Mouse (Mus musculus) forebrain, embryonic 16.5 days (tissue): ENCODE results near the gene Ass1. TPM values are rescaled to one million over a fixed set of nuclear protein-coding genes. Genes with fewer than 3 reads are reported as not detected.

Source experiments
- ATAC-seq: fragments of 200-750 bp; cut with Nextera tagmentation; 2 replicates; pipeline ENCODE4 v1.8.0; 2017; ENCODE audit warnings: mild to moderate bottlenecking, moderate library complexity
- H3K27ac ChIP-seq: fragments of 300-500 bp; sonication (generic); 2 replicates; pipeline ENCODE4 v1.5.1; 2014; ENCODE audit warnings: low read length, control low read depth
- H3K27me3 ChIP-seq: fragments of 300-500 bp; sonication (generic); replicated peaks from 2 replicates; pipeline ENCODE4 v1.6.1; 2014; ENCODE audit warnings: low read length; ENCODE audit not compliant: control insufficient read depth, insufficient read depth
- H3K36me3 ChIP-seq: fragments of 300-500 bp; sonication (generic); 2 replicates; pipeline ENCODE4 v1.6.1; 2014; ENCODE audit not compliant: control insufficient read depth, insufficient read depth
- H3K4me1 ChIP-seq: fragments of 300-500 bp; sonication (generic); replicated peaks from 2 replicates; pipeline ENCODE4 v1.6.1; 2014; ENCODE audit warnings: low read length; ENCODE audit not compliant: control insufficient read depth, insufficient read depth
- H3K4me2 ChIP-seq: fragments of 300-500 bp; sonication (generic); 2 replicates; pipeline ENCODE4 v1.6.1; 2014; ENCODE audit warnings: mild to moderate bottlenecking, low read length, control low read depth
- H3K4me3 ChIP-seq: fragments of 300-500 bp; sonication (generic); replicated peaks from 2 replicates; pipeline ENCODE4 v1.5.1; 2014; ENCODE audit warnings: mild to moderate bottlenecking, low read length, control low read depth
- H3K9ac ChIP-seq: fragments of 300-500 bp; sonication (generic); replicated peaks from 2 replicates; pipeline ENCODE4 v1.6.1; 2014; ENCODE audit warnings: low read depth, low read length, control low read depth
- H3K9me3 ChIP-seq: fragments of 300-500 bp; sonication (generic); 2 replicates; pipeline ENCODE4 v1.6.1; 2016; ENCODE audit warnings: low read length; ENCODE audit not compliant: control insufficient read depth
- WGBS: fragments of 180-500 bp; shearing (Covaris S2); extraction: QIAGEN DNeasy Blood & Tissue Kit; methylation state at CpG from one replicate; pipeline ENCODE4 v1.1.7; 2014; 5-methylcytosine and 5-hydroxymethylcytosine counted together
- polyA plus RNA-seq: library from polyadenylated mRNA; unstranded; fragments of >200 nt; fragmentation: Nextera tagmentation; extraction: Ambion mirVana; gene quantifications from 2 replicates; pipeline ENCODE4 v1.2.1, GENCODE M21; 2015

The Ass1 gene
- polyA plus RNA-seq, 1 experiment from 2014 or later, result 8.0 TPM

DNA sequence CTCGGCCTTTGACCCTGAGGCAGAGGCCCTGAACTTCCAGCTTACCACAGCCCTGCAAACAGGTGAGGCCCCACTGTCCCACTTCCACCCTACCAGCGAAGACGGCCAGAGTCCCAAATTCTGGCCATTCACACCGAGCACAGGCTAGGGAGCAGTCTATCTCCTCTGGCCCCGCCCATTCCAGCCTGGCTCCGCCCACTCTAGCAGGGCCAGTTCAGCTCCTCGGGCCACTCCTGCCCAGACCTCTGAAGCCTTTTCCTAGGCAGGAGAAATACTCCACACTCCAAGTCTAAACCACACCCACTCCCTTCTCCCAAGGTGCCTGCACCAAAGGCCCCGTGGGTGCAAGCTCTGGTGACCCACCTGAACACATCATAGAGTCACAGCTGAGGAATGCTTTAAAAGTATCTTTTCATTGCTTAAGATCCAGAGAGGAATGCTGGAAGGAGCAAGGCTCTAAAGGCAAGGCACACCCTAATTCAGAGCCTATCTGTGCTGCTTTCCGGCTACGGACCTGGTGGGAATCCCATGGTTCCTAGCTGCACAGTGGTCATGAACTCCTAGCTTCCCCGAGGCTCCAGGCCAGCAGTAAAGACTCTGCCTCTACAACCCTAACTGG is 16.3 kb upstream of the Ass1 start:
- H3K27ac ChIP-seq, result no peak overlapping the region
- no peak overlapping the region for H3K4me2 ChIP-seq
- H3K4me1 ChIP-seq, result peaks cover 24% of the 10 kb centered on the region
- ATAC-seq, result no peak
- H3K9ac ChIP-seq, result no peak overlapping the region
- 0 out of 2 replicates have a peak, but pooled peaks cover 3% of the 10 kb centered on the region for H3K27me3 ChIP-seq
- H3K9me3 ChIP-seq, result no peaks in the 10 kb centered on the region
- no peak overlapping the region for H3K4me3 ChIP-seq
- no peaks in the 10 kb centered on the region for H3K36me3 ChIP-seq
- WGBS, result 36% methylated on average over 11 of the region's 11 CpGs

DNA sequence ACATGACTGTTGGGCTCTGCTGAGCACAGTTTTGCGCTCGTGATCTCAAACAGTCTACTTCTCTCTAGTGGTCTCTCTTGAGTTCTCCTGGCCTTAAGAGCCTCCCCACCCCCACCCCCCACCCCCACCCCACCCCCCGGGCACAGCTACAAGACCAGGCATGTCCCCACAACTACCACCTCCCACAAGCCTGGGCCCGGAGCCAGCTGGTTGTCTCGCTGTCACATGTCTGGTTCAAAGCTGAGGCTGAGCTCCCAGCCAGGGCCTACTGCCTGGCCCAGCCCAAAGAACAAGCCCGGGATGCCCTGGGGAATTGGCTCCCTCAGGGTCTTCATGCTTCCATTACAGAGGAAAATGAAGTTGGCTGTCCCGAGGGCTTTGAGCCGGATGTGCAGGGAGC is 15.7 kb upstream of the Ass1 start:
- no peak overlapping the region for H3K4me3 ChIP-seq
- H3K27ac ChIP-seq, result no peak overlapping the region
- ATAC-seq, result peak; percentile 26; the same call in 1 of the 2 replicates
- 46% methylated on average over 8 of the region's 8 CpGs for WGBS
- H3K4me2 ChIP-seq, result no peak overlapping the region
- no peak overlapping the region for H3K9ac ChIP-seq
- no peaks in the 10 kb centered on the region for H3K36me3 ChIP-seq
- H3K4me1 ChIP-seq, result peaks cover 18% of the 10 kb centered on the region
- H3K27me3 ChIP-seq, result peaks cover 4% of the 10 kb centered on the region; the same call in 1 of the 2 replicates
- no peaks in the 10 kb centered on the region for H3K9me3 ChIP-seq

DNA sequence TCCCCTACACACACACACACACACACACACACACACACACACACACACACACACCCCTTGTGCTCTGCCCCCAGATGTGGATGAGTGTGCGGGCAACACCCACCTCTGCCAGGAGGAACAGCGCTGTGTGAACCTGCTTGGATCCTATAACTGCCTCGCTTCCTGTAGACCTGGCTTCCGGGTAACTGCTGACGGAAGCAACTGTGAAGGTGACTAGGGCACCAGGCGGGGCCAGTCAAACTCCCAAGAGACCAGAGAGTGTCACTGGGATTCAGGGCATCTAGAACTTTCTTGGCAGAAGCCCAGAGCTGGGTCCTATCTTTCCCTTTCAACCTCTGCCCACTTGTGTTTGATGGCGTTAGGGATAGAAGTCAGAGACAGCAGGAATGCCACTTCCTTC is 14.6 kb upstream of the Ass1 start:
- H3K36me3 ChIP-seq, result no peaks in the 10 kb centered on the region
- peaks cover 12% of the 10 kb centered on the region; the same call in 1 of the 2 replicates for H3K27me3 ChIP-seq
- H3K4me1 ChIP-seq, result peaks cover 15% of the 10 kb centered on the region
- no peak overlapping the region for H3K4me3 ChIP-seq
- no peak overlapping the region for H3K27ac ChIP-seq
- H3K9me3 ChIP-seq, result no peaks in the 10 kb centered on the region
- no peak overlapping the region for H3K4me2 ChIP-seq
- no peak overlapping the region for H3K9ac ChIP-seq
- WGBS, result 88% methylated on average over 7 of the region's 7 CpGs
- ATAC-seq, result no peak

DNA sequence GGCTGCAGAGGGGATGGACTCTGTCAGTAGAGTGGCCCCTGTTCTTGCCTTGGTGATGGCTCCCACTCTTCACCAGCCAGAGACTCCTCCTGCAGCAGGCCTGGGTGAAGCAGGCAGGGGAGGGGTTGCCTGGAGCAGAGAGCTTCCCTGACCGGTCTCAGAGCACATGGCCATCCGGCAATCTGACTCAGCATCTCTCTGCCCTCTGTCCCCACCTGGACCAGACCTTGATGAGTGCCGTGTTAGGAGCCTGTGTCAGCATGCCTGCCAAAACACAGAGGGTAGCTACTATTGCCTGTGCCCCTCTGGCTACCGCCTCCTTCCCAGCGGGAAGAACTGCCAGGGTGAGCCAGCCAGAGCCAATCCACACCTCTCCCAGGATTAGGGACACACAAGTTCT is 11.5 kb upstream of the Ass1 start:
- peaks cover 13% of the 10 kb centered on the region for H3K4me1 ChIP-seq
- H3K9ac ChIP-seq, result no peak overlapping the region
- no peak for ATAC-seq
- no peak overlapping the region for H3K4me2 ChIP-seq
- H3K27me3 ChIP-seq, result peaks cover 15% of the 10 kb centered on the region; the same call in 1 of the 2 replicates
- no peaks in the 10 kb centered on the region for H3K36me3 ChIP-seq
- H3K9me3 ChIP-seq, result no peaks in the 10 kb centered on the region
- no peak overlapping the region for H3K4me3 ChIP-seq
- 56% methylated on average over 5 of the region's 5 CpGs for WGBS
- H3K27ac ChIP-seq, result no peak overlapping the region

DNA sequence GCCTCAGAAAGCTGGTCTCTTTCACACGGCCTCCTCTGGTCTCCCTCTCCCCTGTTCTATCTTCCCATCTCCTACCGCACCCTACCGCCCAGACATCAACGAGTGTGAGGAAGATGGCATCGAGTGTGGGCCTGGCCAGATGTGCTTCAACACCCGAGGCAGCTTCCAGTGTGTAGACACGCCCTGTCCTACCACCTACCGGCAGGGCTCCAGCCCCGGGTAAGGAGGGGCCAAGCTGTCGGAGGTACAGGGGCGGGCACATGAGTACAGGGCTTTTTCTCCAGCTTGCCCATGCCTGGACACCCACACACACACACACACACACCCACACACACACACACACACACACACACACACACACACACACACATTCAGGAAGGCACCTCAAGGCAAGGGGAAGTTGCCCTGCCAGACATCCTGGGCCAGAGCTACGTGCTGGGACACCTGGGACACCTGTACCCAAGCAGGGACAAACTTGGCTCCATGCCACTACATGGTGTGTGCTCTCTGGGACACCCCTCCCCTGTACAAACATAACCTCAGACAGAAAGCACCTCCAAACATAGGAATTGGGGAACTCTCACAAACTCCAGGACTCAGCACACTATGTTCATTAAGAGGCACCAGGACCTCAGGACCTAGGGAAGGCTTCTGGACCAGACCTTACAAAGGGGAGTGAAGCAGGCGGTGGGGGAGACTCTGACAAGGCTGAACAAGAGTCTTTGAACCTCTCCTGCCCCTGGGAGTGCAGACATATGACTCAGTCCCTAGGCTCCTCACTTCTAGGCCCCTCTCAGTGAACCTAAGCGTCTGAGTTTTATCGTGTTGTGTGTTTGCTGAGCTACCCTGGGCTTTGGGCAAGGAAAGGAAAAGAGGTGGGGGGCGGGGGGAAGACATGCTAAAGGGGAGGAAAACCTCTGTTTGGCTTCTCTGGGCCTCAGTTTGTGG is 10.7 kb upstream of the Ass1 start:
- no peak overlapping the region for H3K27ac ChIP-seq
- H3K9me3 ChIP-seq, result no peaks in the 10 kb centered on the region
- H3K9ac ChIP-seq, result no peak overlapping the region
- H3K4me1 ChIP-seq, result peaks cover 13% of the 10 kb centered on the region
- H3K4me3 ChIP-seq, result no peak overlapping the region
- H3K27me3 ChIP-seq, result peaks cover 18% of the 10 kb centered on the region; the same call in 1 of the 2 replicates
- ATAC-seq, result no peak
- no peaks in the 10 kb centered on the region for H3K36me3 ChIP-seq
- WGBS, result 50% methylated on average over 16 of the region's 16 CpGs
- peak overlapping the region; percentile 71; the same call in 1 of the 2 replicates for H3K4me2 ChIP-seq

DNA sequence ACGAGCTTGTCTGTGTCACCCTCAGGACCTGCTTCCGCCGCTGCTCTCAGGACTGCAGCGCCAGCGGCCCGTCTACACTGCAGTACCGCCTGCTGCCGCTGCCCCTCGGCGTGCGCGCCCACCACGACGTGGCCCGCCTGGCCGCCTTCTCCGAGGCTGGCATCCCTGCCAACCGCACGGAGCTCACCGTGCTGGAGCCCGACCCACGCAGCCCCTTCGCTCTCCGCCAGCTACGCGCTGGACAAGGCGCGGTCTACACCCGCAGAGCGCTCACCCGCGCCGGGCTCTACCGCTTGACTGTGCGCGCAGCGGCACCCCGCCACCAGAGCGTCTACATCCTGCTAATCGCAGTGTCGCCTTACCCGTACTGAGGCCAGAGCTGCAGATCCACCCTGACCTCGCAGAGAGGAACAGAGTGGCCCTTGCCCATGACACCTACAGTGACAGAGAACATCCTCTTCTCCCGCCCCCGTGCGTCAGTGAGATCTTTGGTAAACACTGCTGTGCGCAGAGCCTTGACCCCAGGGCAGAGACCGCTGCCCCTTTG is 9.9 kb upstream of the Ass1 start:
- Histone ChIP-seq H3K4me3 (peak overlapping the region; percentile 48), H3K4me2 (peak overlapping the region; percentile 71), H3K36me3 (no peaks in the 10 kb centered on the region), H3K27ac (no peak overlapping the region), H3K4me1 (peaks cover 7% of the 10 kb centered on the region; the same call in 1 of the 2 replicates), H3K9ac (peak overlapping the region; percentile 68), H3K9me3 (no peaks in the 10 kb centered on the region), H3K27me3 (peaks cover 21% of the 10 kb centered on the region; the same call in 1 of the 2 replicates)
- ATAC-seq, result peak; percentile 80
- 1% methylated on average over 48 of the region's 48 CpGs for WGBS

DNA sequence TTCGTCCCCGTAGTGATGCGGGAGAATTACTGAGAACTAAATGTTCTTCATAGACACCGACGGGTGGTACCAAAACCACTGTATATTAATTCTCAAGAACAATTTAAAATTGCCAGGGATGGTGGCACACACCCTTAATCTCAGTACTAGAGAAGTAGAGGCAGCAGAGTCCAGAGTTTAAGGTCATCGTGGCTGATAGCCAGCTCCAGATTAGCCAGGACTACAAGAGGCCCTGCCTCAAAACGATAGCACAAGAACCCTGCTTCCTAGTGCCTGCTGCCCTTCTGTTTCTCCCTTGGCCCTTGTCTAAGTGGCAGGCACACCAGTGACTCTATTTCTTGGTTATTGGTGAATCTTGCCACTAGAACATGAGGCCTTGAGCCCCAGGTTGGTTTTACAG is 9.1 kb upstream of the Ass1 start:
- Histone ChIP-seq H3K4me2 (no peak overlapping the region), H3K27me3 (peaks cover 21% of the 10 kb centered on the region; the same call in 1 of the 2 replicates), H3K36me3 (no peaks in the 10 kb centered on the region), H3K4me3 (no peak overlapping the region), H3K9ac (no peak overlapping the region), H3K9me3 (no peaks in the 10 kb centered on the region), H3K4me1 (peaks cover 7% of the 10 kb centered on the region; the same call in 1 of the 2 replicates), H3K27ac (no peak overlapping the region)
- ATAC-seq, result no peak
- WGBS, result 87% methylated on average over 7 of the region's 7 CpGs

DNA sequence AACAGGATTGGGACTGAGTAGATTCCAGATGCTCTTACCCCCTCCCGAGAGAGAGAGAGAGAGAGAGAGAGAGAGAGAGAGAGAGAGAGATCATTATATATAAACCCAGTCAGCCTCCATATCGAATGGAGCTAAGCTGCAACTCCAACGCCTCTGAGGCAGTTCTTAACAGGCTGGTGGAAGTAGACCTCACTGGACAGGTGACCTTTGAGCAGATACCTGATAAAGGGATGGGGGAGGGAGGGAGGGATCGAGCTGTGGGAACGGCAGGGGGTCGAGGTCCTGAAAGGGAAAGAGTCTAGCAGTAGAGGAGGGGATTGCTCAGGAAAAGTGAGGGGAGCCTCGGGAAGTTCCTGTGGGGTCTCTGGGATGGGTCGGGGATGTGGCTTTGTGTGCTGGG is 8.0 kb upstream of the Ass1 start:
- ATAC-seq, result no peak
- H3K27ac ChIP-seq, result no peak overlapping the region
- no peaks in the 10 kb centered on the region for H3K9me3 ChIP-seq
- no peak overlapping the region for H3K4me3 ChIP-seq
- H3K9ac ChIP-seq, result no peak overlapping the region
- H3K36me3 ChIP-seq, result no peaks in the 10 kb centered on the region
- H3K27me3 ChIP-seq, result peaks cover 21% of the 10 kb centered on the region; the same call in 1 of the 2 replicates
- H3K4me2 ChIP-seq, result no peak overlapping the region
- WGBS, result 30% methylated on average over 8 of the region's 8 CpGs
- peaks cover 7% of the 10 kb centered on the region; the same call in 1 of the 2 replicates for H3K4me1 ChIP-seq

DNA sequence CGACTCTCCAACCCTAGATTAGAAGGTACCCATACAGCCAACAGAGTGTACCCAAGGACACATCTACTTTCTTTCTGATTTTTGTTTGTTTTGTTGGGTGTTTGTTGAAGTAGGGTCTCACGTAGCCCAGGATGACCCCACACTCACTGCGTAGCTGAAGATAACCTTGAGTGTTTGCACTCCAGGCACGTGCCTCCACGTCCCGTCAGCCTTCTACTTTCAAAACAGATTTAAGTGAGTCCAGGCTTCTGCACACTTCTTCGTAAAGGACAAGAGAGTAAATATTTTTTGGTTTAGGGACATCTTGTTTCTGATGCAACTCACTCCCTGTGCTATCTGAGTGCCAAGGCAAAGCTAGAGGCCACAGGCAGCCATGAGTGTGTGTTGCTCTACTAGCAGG is 6.8 kb upstream of the Ass1 start:
- no peaks in the 10 kb centered on the region for H3K9me3 ChIP-seq
- no peak overlapping the region for H3K4me2 ChIP-seq
- no peak overlapping the region for H3K27ac ChIP-seq
- ATAC-seq, result no peak
- H3K4me1 ChIP-seq, result peaks cover 7% of the 10 kb centered on the region; the same call in 1 of the 2 replicates
- H3K9ac ChIP-seq, result no peak overlapping the region
- WGBS, result 90% methylated on average over 7 of the region's 7 CpGs
- H3K27me3 ChIP-seq, result peaks cover 25% of the 10 kb centered on the region
- no peaks in the 10 kb centered on the region for H3K36me3 ChIP-seq
- H3K4me3 ChIP-seq, result no peak overlapping the region
